Mouse (Mus musculus) layer of hippocampus, postnatal 14 days (tissue): ENCODE data around the gene H2-T24. TPM values are rescaled to one million over a fixed set of nuclear protein-coding genes. Genes with fewer than 3 reads are reported as not detected.

Experiments used
- DNase-seq, 2 experiments: peaks; one replicate each; pipeline ENCODE4 v3.0.0; 2021 to 2022; ENCODE audit warnings: low spot score in 2 of 2, mixed read lengths in 1 of 2
- microRNA-seq, 2 experiments: library from miRNA; unstranded; fragments of <30 nt; microRNA quantifications; one replicate each; pipeline ENCODE4 v1.2.0; 2021
- total RNA-seq, 2 experiments: library from RNA; stranded (reverse); gene quantifications; 2 replicates each; pipeline ENCODE4 v1.2.3; 2021

The H2-T24 gene
- total RNA-seq, 2 experiments from 2014 or later = 1.0 to 1.1 TPM

GRCm38 (mm10) chr17:35993675-35994074, 26.7 kb downstream of the H2-T24 start:
- peak; percentile 75 to 80 for DNase-seq

GRCm38 (mm10) chr17:35991781-35992180, 28.6 kb downstream of the H2-T24 start:
- DNase-seq = no peak

- no peak for DNase-seq
Observed at GRCm38 (mm10) chr17:35981776-35982175, 38.6 kb downstream of the H2-T24 start.

GRCm38 (mm10) chr17:35980363-35980754, 40.0 kb downstream of the H2-T24 start:
- DNase-seq = peak; percentile 57 to 58

- peak; percentile 93 to 99 for DNase-seq
Observed at GRCm38 (mm10) chr17:35979401-35980362, 40.7 kb downstream of the H2-T24 start, which contains the start of the genes Gnl1 and Prr3. Gnl1 (plus strand) TSS chr17:35979851. Prr3 (minus strand) TSS chr17:35980236.

DNA sequence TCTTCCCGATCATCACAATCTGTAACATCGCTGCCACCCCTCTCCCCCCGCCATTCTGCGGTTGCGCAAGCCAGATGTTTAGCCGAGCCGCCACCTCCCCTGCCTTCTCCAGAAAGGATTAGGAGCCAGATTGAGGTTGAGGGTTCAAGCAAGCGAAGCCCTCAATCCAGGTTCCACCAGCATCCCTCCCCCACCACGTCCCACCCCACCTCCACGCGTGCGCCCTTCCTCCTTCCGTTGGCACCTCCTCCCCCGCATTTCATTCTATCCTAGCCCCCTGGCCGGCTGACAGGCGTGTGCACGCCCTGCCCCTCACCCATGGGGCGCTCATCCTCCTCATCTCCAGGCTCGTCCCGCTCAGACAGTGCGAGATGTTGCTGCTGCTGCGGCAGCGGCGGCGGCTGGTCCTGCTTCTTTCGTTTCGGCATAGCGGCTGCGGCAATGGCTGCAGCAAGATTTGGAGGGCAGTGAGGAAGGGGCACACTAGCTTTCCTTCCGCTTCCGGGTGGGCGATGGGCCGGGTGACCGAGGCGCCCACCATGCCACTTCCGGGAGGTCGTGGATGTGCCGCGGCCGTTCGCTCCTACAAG, 41.5 kb downstream of the H2-T24 start:
- DNase-seq = peak; percentile 93 to 96

- DNase-seq = no peak
Observed at GRCm38 (mm10) chr17:35972131-35972530, 48.2 kb downstream of the H2-T24 start.

DNA sequence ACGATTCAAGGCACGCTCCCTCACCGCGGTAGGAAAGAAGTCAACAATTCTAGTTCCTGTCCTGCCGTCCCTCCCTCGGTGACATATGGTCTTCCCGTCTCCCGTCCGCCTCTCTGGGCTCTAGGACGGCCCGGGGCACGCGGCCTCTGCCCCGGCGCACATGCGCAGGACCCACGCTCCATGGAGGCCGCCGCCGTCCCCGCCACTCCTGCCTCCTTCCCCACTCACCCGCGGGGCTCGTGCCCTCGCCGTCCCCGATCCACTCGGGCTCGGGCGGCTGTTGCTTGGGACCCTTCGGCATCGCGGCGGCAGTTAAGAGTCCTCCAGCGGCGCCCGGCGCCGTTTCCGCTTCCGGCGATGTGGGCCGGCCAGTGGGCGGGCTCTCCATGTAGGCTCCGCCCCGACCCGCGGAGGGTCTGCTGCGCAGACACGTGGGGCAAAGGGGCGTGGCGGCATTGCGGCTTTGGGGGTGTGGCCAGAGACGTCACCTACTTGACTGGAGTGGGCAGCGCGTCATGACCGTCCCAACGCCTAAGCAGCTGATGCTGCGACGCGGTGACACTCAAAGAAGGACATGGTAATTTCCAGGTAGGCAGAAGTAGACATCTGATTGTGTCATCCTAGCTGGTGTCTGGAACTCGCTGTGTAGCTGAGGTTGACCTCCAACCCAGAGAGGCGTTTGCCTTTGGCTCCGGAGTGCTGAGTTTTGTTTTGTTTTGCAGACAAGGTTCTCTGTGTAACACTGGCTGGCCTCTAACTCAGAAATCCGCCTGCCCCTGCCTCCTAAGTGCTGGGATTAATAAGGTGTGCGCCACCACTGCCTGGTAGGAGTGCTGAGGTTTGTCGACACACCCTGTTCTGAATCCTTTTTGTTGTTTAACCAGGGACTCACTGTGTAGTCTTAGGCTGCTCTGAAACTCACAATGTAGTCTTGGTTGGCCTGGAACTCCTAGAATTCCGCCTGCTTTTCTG, 50.7 kb downstream of the H2-T24 start, which contains the start of gene Abcf1:
TSS of gene Abcf1 (minus strand) at position 344 of the 972 bp plus-strand sequence.
- peak; percentile 96 to 98 for DNase-seq

DNA sequence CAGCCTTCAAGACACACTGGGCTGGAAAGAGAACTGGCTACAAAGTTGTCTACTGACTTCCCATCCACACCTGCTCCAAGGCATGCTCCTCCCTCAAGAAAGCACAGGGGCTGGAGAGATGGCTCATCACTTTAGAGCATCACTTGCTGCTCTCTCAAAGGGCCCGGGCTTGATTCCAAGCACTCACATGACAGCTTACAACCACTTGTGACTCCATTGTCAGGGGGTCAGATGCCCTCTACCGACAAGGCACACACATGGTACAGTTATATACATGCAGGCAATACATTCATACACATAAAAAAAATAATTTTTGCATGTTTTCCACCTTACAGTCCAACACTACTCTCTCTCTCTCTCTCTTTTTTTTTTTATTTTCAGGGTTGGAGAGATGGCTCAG, 52.7 kb downstream of the H2-T24 start:
- no peak for DNase-seq

DNA sequence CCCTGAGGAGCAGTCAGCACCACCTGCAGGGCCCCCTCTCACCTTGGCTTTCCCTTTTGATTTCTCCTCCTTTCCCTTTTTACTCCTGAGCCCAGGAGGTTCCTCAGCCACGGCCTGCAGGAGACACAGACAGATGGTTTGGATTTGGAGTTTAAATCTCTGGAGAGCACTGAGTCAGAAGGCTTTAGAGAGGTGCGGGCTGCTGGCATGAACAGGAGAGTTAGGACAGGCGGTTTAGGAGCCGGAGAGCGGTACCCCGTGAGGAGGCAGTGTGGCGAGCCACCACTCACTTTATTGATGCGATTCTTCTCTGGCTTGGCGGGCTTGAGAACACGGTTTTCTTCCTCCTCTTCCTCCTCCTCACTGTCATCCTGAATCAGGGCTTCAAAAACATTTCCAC, 57.1 kb downstream of the H2-T24 start:
- DNase-seq = no peak

DNA sequence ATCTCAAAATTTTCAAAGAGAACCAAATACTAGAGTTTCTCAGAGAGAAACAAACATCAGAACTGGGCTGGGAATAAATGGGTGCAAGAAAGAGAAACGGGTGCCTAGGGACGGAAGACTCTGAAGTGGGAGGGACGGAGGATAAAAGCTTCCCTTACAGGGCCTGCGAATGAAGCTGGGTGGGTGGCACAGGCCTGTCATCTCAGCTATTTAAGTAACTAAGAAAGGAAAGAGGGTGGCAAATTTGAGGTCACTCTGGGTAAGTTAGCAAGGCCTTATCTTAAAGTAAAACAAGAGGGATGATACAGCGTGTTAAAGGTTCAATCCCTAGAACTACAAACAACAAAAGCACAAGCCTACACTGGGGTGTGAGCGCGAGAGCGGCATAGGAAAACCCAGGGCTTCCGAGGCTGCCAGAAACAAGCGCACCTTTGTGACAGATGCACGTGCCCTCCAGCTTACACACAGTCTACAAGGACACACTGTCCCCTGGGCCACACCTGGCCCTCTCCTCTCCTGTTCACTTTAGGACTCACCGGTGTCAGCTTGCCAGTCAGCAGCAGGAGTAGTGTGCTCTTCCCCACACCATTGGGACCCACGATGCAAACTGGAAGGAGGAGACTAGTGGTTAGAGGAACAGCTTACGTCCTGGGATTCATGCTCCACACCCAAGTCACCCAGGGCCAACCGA, 61.7 kb downstream of the H2-T24 start:
- no peak for DNase-seq

Small RNAs within 50 kb of the gene (microRNA-seq; reads per million reads assigned to microRNA genes)
- 600 to 616 reads per million in 2 experiments for gene Mir877

Other genes starting within 250 kb of the H2-T24 start
- 1 to 10 TPM; 3.8 to 4.2 TPM for gene Ier3, start 198.9 kb downstream of the H2-T24 start, total RNA-seq
- gene Flot1, start 197.3 kb downstream of the H2-T24 start, total RNA-seq = 100 to 1,000 TPM; 139 to 147 TPM
- gene Tubb5, start 182.3 kb downstream of the H2-T24 start, total RNA-seq = 100 to 1,000 TPM; 615 to 684 TPM
- 10 to 100 TPM; 13.6 to 15.0 TPM for gene Mdc1, start 179.0 kb downstream of the H2-T24 start, total RNA-seq
- 1 to 10 TPM; 3.9 to 4.7 TPM for gene Nrm, start 159.2 kb downstream of the H2-T24 start, total RNA-seq
- 10 to 100 TPM; 13.4 to 14.0 TPM for gene Ppp1r18, start 155.0 kb downstream of the H2-T24 start, total RNA-seq
- 10 to 100 TPM; 30.3 to 33.6 TPM for gene Dhx16, start 140.7 kb downstream of the H2-T24 start, total RNA-seq
- gene 2310061I04Rik, start 123.1 kb downstream of the H2-T24 start, total RNA-seq = 10 to 100 TPM; 61.8 to 71.4 TPM
- gene Atat1, start 110.5 kb downstream of the H2-T24 start, total RNA-seq = 10 to 100 TPM; 82.6 to 87.1 TPM
- gene Mrps18b, start 104.2 kb downstream of the H2-T24 start, total RNA-seq = 10 to 100 TPM; 41.2 to 42.7 TPM
- 10 to 100 TPM; 68.3 to 74.5 TPM for gene Ppp1r10, start 104.1 kb downstream of the H2-T24 start, total RNA-seq
- 10 to 100 TPM; 76.7 to 84.5 TPM for gene Abcf1, start 50.8 kb downstream of the H2-T24 start, total RNA-seq
- 100 to 1,000 TPM; 133 to 136 TPM for gene Gnl1, start 40.7 kb downstream of the H2-T24 start, total RNA-seq
- gene Prr3, start 40.3 kb downstream of the H2-T24 start, total RNA-seq = 10 to 100 TPM; 59.7 to 63.8 TPM
- gene H2-T23, start 12.3 kb upstream of the H2-T24 start, total RNA-seq = 1 to 10 TPM; 3.0 to 3.6 TPM
- gene H2-T22, start 22.2 kb upstream of the H2-T24 start, total RNA-seq = 1 to 10 TPM; 9.1 to 9.2 TPM
- gene Gm6034, start 22.4 kb upstream of the H2-T24 start, total RNA-seq = not detected
- under 1 TPM; 0.31 to 0.32 TPM for gene Gm11127, start 37.8 kb upstream of the H2-T24 start, total RNA-seq
- not detected for gene Gm19684, start 101.1 kb upstream of the H2-T24 start, total RNA-seq
- gene Gm7030, start 108.9 kb upstream of the H2-T24 start, total RNA-seq = not detected
- gene Gm8909, start 148.0 kb upstream of the H2-T24 start, total RNA-seq = not detected
- gene H2-T3, start 169.7 kb upstream of the H2-T24 start, total RNA-seq = not detected
- gene Rpp21, start 237.5 kb upstream of the H2-T24 start, total RNA-seq = 10 to 100 TPM; 44.0 to 47.0 TPM